Mouse (Mus musculus): ENCODE results near the gene Htr3a. TPM values are rescaled to one million over a fixed set of nuclear protein-coding genes. Genes with fewer than 3 reads are reported as not detected.

Htr3a gene
- total and polyA plus RNA-seq, 3 experiments = not detected

GRCm38 (mm10) chr9:48865235-48865634 lies 45.7 kb downstream of the Htr3a start:
- TF ChIP-seq NELFE (IDR thresholded peaks at IDR 0.05; ENCODE audit: low read depth, low read length) (no peak), IRF4 (IDR thresholded peaks at IDR 0.05; ENCODE audit: low read depth, low read length) (no peak)
- Histone ChIP-seq H3K9me3 (replicated peaks; ENCODE audit: low read length) (no peaks in the 10 kb centered on the region), H3K27ac (ENCODE audit: insufficient read depth, low read depth) (no peak overlapping the region), H3K79me2 (replicated peaks; ENCODE audit: control insufficient read depth, extremely low read depth, insufficient read depth, poor library complexity, severe bottlenecking) (no peaks in the 10 kb centered on the region), H3K4me1 (ENCODE audit: control insufficient read depth in 1 of 2, insufficient read depth in 2 of 2) (peaks cover 0 to 8% of the 10 kb centered on the region in 2 experiments; a peak in 3 of 4 replicates), H3K36me3 (replicated peaks in 1 of 2; ENCODE audit: control insufficient read depth in 1 of 2, insufficient read depth in 1 of 2, low read length in 1 of 2) (no peaks in the 10 kb centered on the region), H3K4me2 (ENCODE audit: insufficient read depth, low read depth, poor library complexity, severe bottlenecking) (no peak overlapping the region), H3K4me3 (replicated peaks in 1 of 3; ENCODE audit: low read depth in 2 of 3, low read length in 2 of 3, poor library complexity in 1 of 3) (no peak overlapping the region), H3K27me3 (replicated peaks) (peaks cover 75% of the 10 kb centered on the region), H3K9ac (ENCODE audit: insufficient read depth, low read depth) (no peak overlapping the region)
- in situ Hi-C loops (cut with MboI; ENCODE audit: low pct_ligation_motif_present, low pct_unique_long_range_greater_than_20kb, low sequenced_read_pairs) (no loop called here), dilution Hi-C loops (cut with MboI; ENCODE audit: extremely low pct_ligation_motif_present, extremely low pct_unique_long_range_greater_than_20kb, low sequenced_read_pairs) (no loop called here)
- DNase-seq (ENCODE audit: extremely low read depth) = no peak

DNA sequence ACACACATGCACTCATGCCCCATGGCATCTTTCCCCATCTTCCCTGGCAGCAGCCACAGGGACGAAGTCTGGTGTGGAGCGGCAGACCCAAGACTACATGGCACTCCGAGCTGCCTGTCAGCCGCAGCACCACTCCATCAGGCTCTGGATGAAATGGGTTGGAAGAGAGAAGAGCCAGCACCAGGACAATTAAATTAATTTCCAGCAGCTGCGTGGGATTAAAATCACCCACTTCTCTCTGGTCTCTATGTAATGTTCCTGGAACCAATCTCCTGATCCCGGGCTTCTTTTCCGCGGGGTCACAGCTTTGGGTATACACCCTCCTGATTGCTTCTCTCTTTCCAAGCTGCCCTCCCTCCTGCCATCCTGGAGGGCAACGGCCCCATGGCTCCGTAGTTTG lies 49.4 kb downstream of the Htr3a start:
- no peak for DNase-seq (ENCODE audit: extremely low read depth)
- Histone ChIP-seq H3K27me3 (replicated peaks) (peaks cover 42% of the 10 kb centered on the region), H3K4me2 (ENCODE audit: insufficient read depth, low read depth, poor library complexity, severe bottlenecking) (no peak overlapping the region), H3K4me1 (ENCODE audit: control insufficient read depth in 1 of 2, insufficient read depth in 2 of 2) (peaks cover 12 to 42% of the 10 kb centered on the region in 2 experiments), H3K9ac (ENCODE audit: insufficient read depth, low read depth) (no peak overlapping the region), H3K4me3 (replicated peaks in 1 of 3; ENCODE audit: low read depth in 2 of 3, low read length in 2 of 3, poor library complexity in 1 of 3) (no peak overlapping the region), H3K9me3 (replicated peaks; ENCODE audit: low read length) (no peaks in the 10 kb centered on the region), H3K27ac (ENCODE audit: insufficient read depth, low read depth) (no peak overlapping the region), H3K79me2 (replicated peaks; ENCODE audit: control insufficient read depth, extremely low read depth, insufficient read depth, poor library complexity, severe bottlenecking) (no peaks in the 10 kb centered on the region), H3K36me3 (replicated peaks in 1 of 2; ENCODE audit: control insufficient read depth in 1 of 2, insufficient read depth in 1 of 2, low read length in 1 of 2) (no peaks in the 10 kb centered on the region)
- dilution Hi-C loops (cut with MboI; ENCODE audit: extremely low pct_ligation_motif_present, extremely low pct_unique_long_range_greater_than_20kb, low sequenced_read_pairs) = no loop called here
- TF ChIP-seq USF2 (conservative IDR thresholded peaks at IDR 0.05; ENCODE audit: low read depth, low read length) (no peak), TBP (conservative IDR thresholded peaks at IDR 0.05; ENCODE audit: low read depth, low read length) (no peak), MAX (IDR thresholded peaks at IDR 0.05; ENCODE audit: low read length) (no peak), POLR2A (IDR thresholded peaks at IDR 0.05; ENCODE audit: low read depth, low read length) (no peak), ZNF384 (IDR thresholded peaks at IDR 0.05; ENCODE audit: low read depth, low read length) (no peak), CHD1 (IDR thresholded peaks at IDR 0.05; ENCODE audit: low read depth, low read length) (no peak), HCFC1 (IDR thresholded peaks at IDR 0.05; ENCODE audit: low read depth, low read length) (no peak), USF1 (IDR thresholded peaks at IDR 0.05; ENCODE audit: low read depth, low read length) (no peak), MAZ (IDR thresholded peaks at IDR 0.05; ENCODE audit: low read depth, low read length) (no peak), ETS1 (conservative IDR thresholded peaks at IDR 0.05; ENCODE audit: low read depth, low read length) (no peak), NELFE (IDR thresholded peaks at IDR 0.05; ENCODE audit: low read depth, low read length) (no peak), EP300 (IDR thresholded peaks at IDR 0.05; ENCODE audit: low read length) (no peak), IRF4 (IDR thresholded peaks at IDR 0.05; ENCODE audit: low read depth, low read length) (no peak)
- in situ Hi-C loops (cut with MboI; ENCODE audit: low pct_ligation_motif_present, low pct_unique_long_range_greater_than_20kb, low sequenced_read_pairs) = loop anchor here (5.0 kb wide), 1 partner anchor 214 kb away; no protein-coding TSS in a partner anchor

GRCm38 (mm10) chr9:48860526-48860845 lies 50.4 kb downstream of the Htr3a start:
- in situ Hi-C loops (cut with MboI; ENCODE audit: low pct_ligation_motif_present, low pct_unique_long_range_greater_than_20kb, low sequenced_read_pairs) = loop anchor here (5.0 kb wide), 1 partner anchor 213 kb away; no protein-coding TSS in a partner anchor

More at GRCm38 (mm10) chr9:48860526-48860845, 50.4 kb downstream of the Htr3a start:
- TF ChIP-seq SMC3 (IDR thresholded peaks at IDR 0.05; ENCODE audit: low read depth, low read length) (peak; percentile 95), MAX (IDR thresholded peaks at IDR 0.05; ENCODE audit: low read length) (peak; percentile 39; the same call in 1 of the 2 replicates), MYC (IDR thresholded peaks at IDR 0.05; ENCODE audit: low read depth, low read length) (peak; percentile 65), PAX5 (IDR thresholded peaks at IDR 0.05; ENCODE audit: low read length) (no peak), ZC3H11A (IDR thresholded peaks at IDR 0.05; ENCODE audit: low read depth, low read length) (peak; percentile 86), ZKSCAN1 (IDR thresholded peaks at IDR 0.05; ENCODE audit: borderline replicate concordance, low read depth, low read length) (no peak), NELFE (IDR thresholded peaks at IDR 0.05; ENCODE audit: low read depth, low read length) (peak; percentile 12; the same call in 1 of the 2 replicates), SIN3A (IDR thresholded peaks at IDR 0.05; ENCODE audit: low read length) (0 out of 2 replicates have a peak, but pooled peaks have one; percentile 23), MXI1 (IDR thresholded peaks at IDR 0.05; ENCODE audit: low read depth, low read length) (no peak), CTCF (conservative IDR thresholded peaks at IDR 0.05 in 1 of 2, IDR thresholded peaks at IDR 0.05 in 1 of 2; ENCODE audit: low read depth in 2 of 2, low read length in 2 of 2) (peak; percentile 80 to 97), RAD21 (IDR thresholded peaks at IDR 0.05; ENCODE audit: low read depth, low read length) (peak; percentile 97), TCF12 (IDR thresholded peaks at IDR 0.05; ENCODE audit: low read depth, low read length) (peak; percentile 46; the same call in 1 of the 2 replicates)
- no peaks in the 10 kb centered on the region for H3K9me3 ChIP-seq (replicated peaks; ENCODE audit: low read length)
- peak; percentile 79 for DNase-seq (ENCODE audit: extremely low read depth)
- H3K27me3 ChIP-seq (replicated peaks) = peaks cover 32% of the 10 kb centered on the region
- dilution Hi-C loops (cut with MboI; ENCODE audit: extremely low pct_ligation_motif_present, extremely low pct_unique_long_range_greater_than_20kb, low sequenced_read_pairs) = no loop called here
- H3K36me3 ChIP-seq (replicated peaks in 1 of 2; ENCODE audit: control insufficient read depth in 1 of 2, insufficient read depth in 1 of 2, low read length in 1 of 2) = no peaks in the 10 kb centered on the region
- H3K9ac ChIP-seq (ENCODE audit: insufficient read depth, low read depth) = no peak overlapping the region
- no peak overlapping the region for H3K4me3 ChIP-seq (replicated peaks in 1 of 3; ENCODE audit: low read depth in 2 of 3, low read length in 2 of 3, poor library complexity in 1 of 3)
- no peaks in the 10 kb centered on the region for H3K79me2 ChIP-seq (replicated peaks; ENCODE audit: control insufficient read depth, extremely low read depth, insufficient read depth, poor library complexity, severe bottlenecking)
- H3K4me2 ChIP-seq (ENCODE audit: insufficient read depth, low read depth, poor library complexity, severe bottlenecking) = peak overlapping the region; percentile 58; the same call in 1 of the 2 replicates
- peaks cover 12 to 42% of the 10 kb centered on the region in 2 experiments for H3K4me1 ChIP-seq (ENCODE audit: control insufficient read depth in 1 of 2, insufficient read depth in 2 of 2)
- no peak overlapping the region for H3K27ac ChIP-seq (ENCODE audit: insufficient read depth, low read depth)
